Mouse (Mus musculus): ENCODE measurements around the gene Ccnd3. TPM values are rescaled to one million over a fixed set of nuclear protein-coding genes. Genes with fewer than 3 reads are reported as not detected.

Gene Ccnd3
- polyA plus RNA-seq, 1 experiment, result 89.1 TPM

GRCm38 (mm10) chr17:47574830-47575229, 70.0 kb downstream of the Ccnd3 start:
- Histone ChIP-seq H3K4me1 (ENCODE audit: control insufficient read depth, insufficient read depth, low read length) (no peaks in the 10 kb centered on the region), H3K4me3 (ENCODE audit: insufficient read depth, low read length) (no peak overlapping the region), H3K27ac (ENCODE audit: insufficient read depth, low read depth, low read length) (no peak overlapping the region)
- TF ChIP-seq CTCF (IDR thresholded peaks at IDR 0.05; ENCODE audit: low read depth, low read length), result no peak
- TF ChIP-seq POLR2A (IDR thresholded peaks at IDR 0.05; ENCODE audit: borderline replicate concordance, low read depth, low read length), result no peak

DNA sequence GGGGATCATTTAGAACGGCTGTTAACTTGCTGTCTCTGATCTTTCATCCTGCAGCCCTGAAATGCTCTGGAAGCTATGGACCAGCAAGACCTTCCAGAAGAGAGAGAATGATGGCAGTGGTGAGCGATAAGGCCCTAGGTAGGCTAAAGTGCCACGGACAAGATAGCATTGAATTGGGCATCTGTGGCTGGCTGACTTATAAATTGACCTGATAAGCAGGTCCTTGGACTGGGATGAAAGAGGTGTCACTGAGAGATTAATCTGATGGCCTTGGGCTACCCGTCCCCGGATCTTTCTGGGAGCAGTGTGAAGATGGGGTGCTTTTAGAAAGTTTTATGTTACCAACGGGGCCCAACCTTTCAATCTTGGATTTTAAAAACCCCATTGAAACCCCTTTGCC, 73.8 kb downstream of the Ccnd3 start:
- Histone ChIP-seq H3K4me1 (ENCODE audit: control insufficient read depth, insufficient read depth, low read length) (0 out of 2 replicates have a peak, but pooled peaks cover 3% of the 10 kb centered on the region), H3K4me3 (ENCODE audit: insufficient read depth, low read length) (no peak overlapping the region), H3K27ac (ENCODE audit: insufficient read depth, low read depth, low read length) (no peak overlapping the region)
- TF ChIP-seq CTCF (IDR thresholded peaks at IDR 0.05; ENCODE audit: low read depth, low read length) (no peak), POLR2A (IDR thresholded peaks at IDR 0.05; ENCODE audit: borderline replicate concordance, low read depth, low read length) (no peak)

GRCm38 (mm10) chr17:47580962-47581361, 76.1 kb downstream of the Ccnd3 start:
- no peak for TF ChIP-seq POLR2A (IDR thresholded peaks at IDR 0.05; ENCODE audit: borderline replicate concordance, low read depth, low read length)
- TF ChIP-seq CTCF (IDR thresholded peaks at IDR 0.05; ENCODE audit: low read depth, low read length), result no peak
- Histone ChIP-seq H3K4me1 (ENCODE audit: control insufficient read depth, insufficient read depth, low read length) (0 out of 2 replicates have a peak, but pooled peaks cover 3% of the 10 kb centered on the region), H3K27ac (ENCODE audit: insufficient read depth, low read depth, low read length) (no peak overlapping the region), H3K4me3 (ENCODE audit: insufficient read depth, low read length) (no peak overlapping the region)

DNA sequence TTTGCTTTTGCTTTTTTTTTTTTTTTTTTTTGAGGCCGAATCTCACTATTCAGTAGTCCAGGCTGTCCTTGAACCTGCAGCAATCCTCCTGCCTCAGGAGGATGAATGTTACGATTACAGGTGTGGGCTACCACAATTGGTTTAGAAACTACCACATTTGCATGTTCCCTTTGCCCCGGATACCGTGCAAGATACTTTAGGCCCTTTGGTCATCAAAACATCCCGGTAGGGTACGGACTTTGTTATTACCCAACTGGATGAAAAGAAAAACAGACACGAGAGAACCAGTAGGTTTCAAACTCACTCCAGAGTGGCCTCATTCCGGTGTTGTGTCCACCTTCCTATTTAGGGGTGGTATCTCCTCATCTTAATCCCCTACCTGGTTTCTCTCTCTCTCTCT, 83.7 kb downstream of the Ccnd3 start:
- peaks cover 6% of the 10 kb centered on the region for H3K4me1 ChIP-seq (ENCODE audit: control insufficient read depth, insufficient read depth, low read length)
- H3K4me3 ChIP-seq (ENCODE audit: insufficient read depth, low read length), result no peak overlapping the region
- TF ChIP-seq CTCF (IDR thresholded peaks at IDR 0.05; ENCODE audit: low read depth, low read length), result no peak
- TF ChIP-seq POLR2A (IDR thresholded peaks at IDR 0.05; ENCODE audit: borderline replicate concordance, low read depth, low read length), result no peak
- H3K27ac ChIP-seq (ENCODE audit: insufficient read depth, low read depth, low read length), result no peak overlapping the region

DNA sequence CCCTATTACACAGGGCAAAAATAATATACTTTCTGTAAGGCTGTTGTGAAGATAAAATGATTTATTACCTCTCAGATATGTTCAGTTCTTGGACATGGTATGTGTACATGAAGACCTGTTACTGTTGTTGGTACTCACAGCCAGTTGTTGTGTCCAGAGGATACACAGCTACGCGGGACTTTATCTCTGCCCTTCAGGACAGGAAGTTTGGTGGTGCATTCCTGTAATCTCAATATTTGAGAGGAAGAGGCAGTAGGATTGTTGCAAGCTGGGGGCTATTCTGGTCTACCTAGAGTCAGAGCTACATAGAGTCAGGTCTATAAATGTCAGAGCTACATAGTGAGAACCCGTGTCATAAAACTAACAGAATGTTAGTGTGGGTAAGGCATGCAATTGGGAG, 86.2 kb downstream of the Ccnd3 start:
- Histone ChIP-seq H3K4me1 (ENCODE audit: control insufficient read depth, insufficient read depth, low read length) (peaks cover 13% of the 10 kb centered on the region), H3K27ac (ENCODE audit: insufficient read depth, low read depth, low read length) (no peak overlapping the region), H3K4me3 (ENCODE audit: insufficient read depth, low read length) (no peak overlapping the region)
- TF ChIP-seq POLR2A (IDR thresholded peaks at IDR 0.05; ENCODE audit: borderline replicate concordance, low read depth, low read length) (no peak), CTCF (IDR thresholded peaks at IDR 0.05; ENCODE audit: low read depth, low read length) (no peak)

DNA sequence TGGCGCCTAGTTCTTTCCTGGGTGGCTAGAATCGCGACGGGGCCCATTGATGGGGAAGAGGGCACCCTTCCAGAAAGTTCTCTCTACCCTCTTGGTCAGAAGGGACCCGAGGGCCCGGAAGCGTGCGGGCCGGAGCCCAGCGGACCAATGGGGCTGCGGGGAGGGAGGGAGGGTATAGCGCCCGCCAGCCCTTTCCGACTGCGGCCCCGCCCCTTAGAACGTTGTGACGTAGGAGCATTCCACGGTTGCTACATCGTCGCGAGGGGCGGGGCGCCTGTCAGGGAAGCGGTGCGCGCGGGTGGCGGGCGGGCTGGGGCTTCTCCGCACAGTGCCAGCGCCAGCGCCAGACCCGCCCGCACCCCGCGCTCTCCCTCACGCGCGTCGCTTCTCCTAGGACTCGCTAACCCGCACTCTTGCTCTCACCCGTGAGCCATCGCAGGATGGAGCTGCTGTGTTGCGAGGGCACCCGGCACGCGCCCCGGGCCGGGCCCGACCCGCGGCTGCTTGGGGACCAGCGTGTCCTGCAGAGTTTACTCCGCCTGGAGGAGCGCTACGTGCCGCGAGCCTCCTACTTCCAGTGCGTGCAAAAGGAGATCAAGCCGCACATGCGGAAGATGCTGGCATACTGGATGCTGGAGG, 88.5 kb downstream of the Ccnd3 start:
- TF ChIP-seq CTCF (IDR thresholded peaks at IDR 0.05; ENCODE audit: low read depth, low read length) (no peak), POLR2A (IDR thresholded peaks at IDR 0.05; ENCODE audit: borderline replicate concordance, low read depth, low read length) (no peak; the same call in 1 of the 2 replicates)
- H3K4me1 ChIP-seq (ENCODE audit: control insufficient read depth, insufficient read depth, low read length), result peaks cover 20% of the 10 kb centered on the region
- H3K27ac ChIP-seq (ENCODE audit: insufficient read depth, low read depth, low read length), result peak overlapping the region; percentile 71
- peak overlapping the region; percentile 97 for H3K4me3 ChIP-seq (ENCODE audit: insufficient read depth, low read length)

DNA sequence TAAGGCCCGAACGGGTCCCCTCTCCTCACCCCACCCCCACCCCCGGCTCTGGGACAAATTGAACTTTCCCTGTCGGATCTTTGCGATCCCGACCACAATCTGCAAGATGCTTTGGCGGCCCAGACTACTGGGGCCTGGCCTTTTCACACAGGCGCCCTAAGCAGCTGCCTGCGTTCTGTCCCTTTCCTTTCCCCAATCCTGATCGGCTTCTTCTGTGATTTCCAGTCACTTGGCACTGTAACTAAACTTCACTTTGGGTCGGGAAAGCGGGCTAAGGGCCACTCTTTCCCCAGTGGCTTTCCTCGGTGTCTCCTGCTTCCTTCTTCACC, 89.0 kb downstream of the Ccnd3 start:
- Histone ChIP-seq H3K4me3 (ENCODE audit: insufficient read depth, low read length) (peak overlapping the region; percentile 97), H3K4me1 (ENCODE audit: control insufficient read depth, insufficient read depth, low read length) (peaks cover 20% of the 10 kb centered on the region), H3K27ac (ENCODE audit: insufficient read depth, low read depth, low read length) (peak overlapping the region; percentile 71)
- TF ChIP-seq CTCF (IDR thresholded peaks at IDR 0.05; ENCODE audit: low read depth, low read length) (no peak), POLR2A (IDR thresholded peaks at IDR 0.05; ENCODE audit: borderline replicate concordance, low read depth, low read length) (no peak)

GRCm38 (mm10) chr17:47594183-47594968, 89.5 kb downstream of the Ccnd3 start:
- TF ChIP-seq CTCF (IDR thresholded peaks at IDR 0.05; ENCODE audit: low read depth, low read length) (no peak), POLR2A (IDR thresholded peaks at IDR 0.05; ENCODE audit: borderline replicate concordance, low read depth, low read length) (no peak)
- H3K4me1 ChIP-seq (ENCODE audit: control insufficient read depth, insufficient read depth, low read length), result peaks cover 22% of the 10 kb centered on the region
- peak overlapping the region; percentile 97 for H3K4me3 ChIP-seq (ENCODE audit: insufficient read depth, low read length)

GRCm38 (mm10) chr17:47594969-47595247, 90.1 kb downstream of the Ccnd3 start:
- Histone ChIP-seq H3K27ac (ENCODE audit: insufficient read depth, low read depth, low read length) (peak overlapping the region; percentile 18), H3K4me1 (ENCODE audit: control insufficient read depth, insufficient read depth, low read length) (peaks cover 27% of the 10 kb centered on the region), H3K4me3 (ENCODE audit: insufficient read depth, low read length) (peak overlapping the region; percentile 97)
- no peak for TF ChIP-seq POLR2A (IDR thresholded peaks at IDR 0.05; ENCODE audit: borderline replicate concordance, low read depth, low read length)
- TF ChIP-seq CTCF (IDR thresholded peaks at IDR 0.05; ENCODE audit: low read depth, low read length), result no peak

More at GRCm38 (mm10) chr17:47594183-47594968, 89.5 kb downstream of the Ccnd3 start:
- peak overlapping the region; percentile 71 for H3K27ac ChIP-seq (ENCODE audit: insufficient read depth, low read depth, low read length)
